Mouse (Mus musculus): ENCODE data around the gene Tor1aip2. TPM values are rescaled to one million over a fixed set of nuclear protein-coding genes. Genes with fewer than 3 reads are reported as not detected.

Tor1aip2 gene
- polyA plus RNA-seq (2012; ENCODE audit: low replicate concordance) = 4.2 and 13.3 TPM in 2 replicates

GRCm38 (mm10) chr1:156035269-156035929 lies at the start of gene Tor1aip2:
Tor1aip2 (plus strand) TSS chr1:156035403.

GRCm38 (mm10) chr1:156035930-156036737 lies 931 bp downstream of the Tor1aip2 start, which contains the start of gene Tor1aip1:
Tor1aip1 (minus strand) TSS chr1:156036480.

Other genes with a start within 250 kb of the Tor1aip2 start
- gene Qsox1, start 222.5 kb upstream of the Tor1aip2 start, polyA plus RNA-seq (2012; ENCODE audit: low replicate concordance) = 10.1 and 16.0 TPM in 2 replicates
- gene Cep350, start 62.1 kb upstream of the Tor1aip2 start, polyA plus RNA-seq (2012; ENCODE audit: low replicate concordance) = 5.0 and 5.1 TPM in 2 replicates
- 135 and 155 TPM in 2 replicates for gene Tor1aip1, start 1.1 kb downstream of the Tor1aip2 start, polyA plus RNA-seq (2012; ENCODE audit: low replicate concordance)
- not detected in 2 replicates for gene Fam163a, start 169.6 kb downstream of the Tor1aip2 start, polyA plus RNA-seq (2012; ENCODE audit: low replicate concordance)